Mouse (Mus musculus) lung, embryonic 16.5 days (tissue): ENCODE data around the gene Ndufaf2. TPM values are rescaled to one million over a fixed set of nuclear protein-coding genes. Genes with fewer than 3 reads are reported as not detected.
A peak's percentile ranks its signal among the peaks of the same experiment; 100 is the strongest.

Experiments used
- ATAC-seq: fragments of 200-750 bp; cut with Nextera tagmentation; 2 replicates; pipeline ENCODE4 v1.8.0; 2017; ENCODE audit warnings: low read depth, mild to moderate bottlenecking, moderate library complexity
- H3K27ac ChIP-seq: fragments of 300-500 bp; sonication (generic); 2 replicates; pipeline ENCODE4 v1.5.1; 2014; ENCODE audit warnings: mild to moderate bottlenecking, control low read depth, low read length
- H3K27me3 ChIP-seq: fragments of 300-500 bp; sonication (generic); 2 replicates; pipeline ENCODE4 v1.6.1; 2014; ENCODE audit warnings: low read depth, low read length, mixed read lengths; ENCODE audit not compliant: control insufficient read depth, insufficient read depth
- H3K36me3 ChIP-seq: fragments of 300-500 bp; sonication (generic); 2 replicates; pipeline ENCODE4 v1.6.1; 2014; ENCODE audit warnings: low read length; ENCODE audit not compliant: control insufficient read depth, insufficient read depth
- H3K4me1 ChIP-seq: fragments of 300-500 bp; sonication (generic); replicated peaks from 2 replicates; pipeline ENCODE4 v1.6.1; 2014; ENCODE audit warnings: low read length, mixed read lengths; ENCODE audit not compliant: control insufficient read depth, insufficient read depth
- H3K4me2 ChIP-seq: fragments of 300-500 bp; sonication (generic); 2 replicates; pipeline ENCODE4 v1.6.1; 2014; ENCODE audit warnings: low read depth, low read length, control low read depth
- H3K4me3 ChIP-seq: fragments of 300-500 bp; sonication (generic); 2 replicates; pipeline ENCODE4 v1.5.1; 2014; ENCODE audit warnings: mild to moderate bottlenecking, low read length, control low read depth
- H3K9ac ChIP-seq: fragments of 300-500 bp; sonication (generic); 2 replicates; pipeline ENCODE4 v1.6.1; 2014; ENCODE audit warnings: low read length, control low read depth
- H3K9me3 ChIP-seq: fragments of 300-500 bp; sonication (generic); 2 replicates; pipeline ENCODE4 v1.6.1; 2016; ENCODE audit warnings: low read length; ENCODE audit not compliant: control insufficient read depth
- WGBS: fragments of 180-500 bp; shearing (Covaris S2); extraction: QIAGEN DNeasy Blood & Tissue Kit; methylation state at CpG from one replicate; pipeline ENCODE4 v1.1.7; 2014; 5-methylcytosine and 5-hydroxymethylcytosine counted together
- polyA plus RNA-seq: library from polyadenylated mRNA; unstranded; fragments of >200 nt; fragmentation: Nextera tagmentation; extraction: Ambion mirVana; gene quantifications from 2 replicates; pipeline ENCODE4 v1.2.1, GENCODE M21; 2015

Gene Ndufaf2
- polyA plus RNA-seq, 1 experiment from 2014 or later, result 62.7 TPM

DNA sequence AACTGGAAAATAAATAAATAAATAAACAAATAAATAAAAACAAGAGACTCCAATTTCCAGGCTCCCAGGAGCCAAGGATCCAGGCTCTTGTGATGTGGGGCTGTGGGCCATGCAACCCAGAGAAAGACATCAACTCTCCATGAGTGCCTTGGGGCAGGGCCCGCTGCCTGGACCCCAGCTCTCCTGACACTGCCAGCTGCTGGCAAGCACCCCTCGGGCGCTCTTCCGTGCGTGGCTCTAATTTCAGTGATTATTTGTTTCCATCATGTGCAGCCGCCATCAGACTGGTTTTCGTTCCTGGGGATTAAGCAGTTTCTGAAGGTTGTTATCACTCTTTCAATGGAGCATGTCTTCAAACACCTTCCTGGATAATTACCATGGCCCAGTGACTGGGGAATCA, 186.6 kb downstream of the Ndufaf2 start:
- Histone ChIP-seq H3K36me3 (no peaks in the 10 kb centered on the region), H3K4me2 (no peak overlapping the region), H3K9me3 (no peaks in the 10 kb centered on the region), H3K4me3 (no peak overlapping the region), H3K4me1 (peaks cover 14% of the 10 kb centered on the region; the same call in 1 of the 2 replicates), H3K27ac (no peak overlapping the region), H3K9ac (no peak overlapping the region), H3K27me3 (no peaks in the 10 kb centered on the region)
- WGBS, result 71% methylated on average over 7 of the region's 7 CpGs
- no peak for ATAC-seq

DNA sequence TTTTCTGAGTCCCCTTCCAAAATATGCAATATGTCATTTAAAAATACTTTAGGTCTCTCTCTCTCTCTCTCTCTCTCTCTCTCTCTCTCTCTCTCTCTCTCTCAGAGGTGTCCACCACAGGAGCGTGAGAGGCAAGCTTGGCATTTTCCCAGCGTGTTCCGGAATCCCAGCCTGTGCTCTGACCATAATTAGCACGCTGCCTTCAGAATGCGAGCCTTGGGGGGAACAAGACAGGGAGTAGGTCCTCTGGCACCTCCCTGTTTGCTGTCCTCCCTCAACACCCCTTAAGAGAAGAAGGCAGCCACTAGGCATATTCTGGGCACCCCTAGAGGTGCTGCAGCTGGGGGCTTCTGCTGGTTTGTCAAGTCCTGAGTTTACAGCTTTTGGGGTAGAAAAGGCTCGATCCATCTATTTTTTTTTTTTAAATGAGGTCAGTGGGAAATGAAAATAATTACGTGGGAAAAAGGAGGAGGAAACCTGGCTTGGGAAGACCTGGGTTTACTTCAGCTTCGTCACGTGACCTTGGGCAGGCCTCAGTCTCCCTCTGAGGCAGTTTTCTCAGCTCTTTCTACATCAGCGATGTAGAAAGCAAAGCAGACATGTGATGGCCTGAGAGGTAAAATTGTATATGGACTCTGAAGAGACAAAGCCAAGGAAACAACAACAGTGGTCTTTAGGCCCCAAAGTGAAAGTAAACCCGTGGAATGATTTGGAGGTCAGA, 187.8 kb downstream of the Ndufaf2 start:
- Histone ChIP-seq H3K4me3 (no peak overlapping the region), H3K27ac (no peak overlapping the region), H3K4me1 (peaks cover 14% of the 10 kb centered on the region; the same call in 1 of the 2 replicates), H3K4me2 (peak overlapping the region; percentile 23), H3K9me3 (no peaks in the 10 kb centered on the region), H3K27me3 (no peaks in the 10 kb centered on the region), H3K9ac (no peak overlapping the region), H3K36me3 (no peaks in the 10 kb centered on the region)
- 57% methylated on average over 11 of the region's 11 CpGs for WGBS
- peak; percentile 67; the same call in 1 of the 2 replicates for ATAC-seq

DNA sequence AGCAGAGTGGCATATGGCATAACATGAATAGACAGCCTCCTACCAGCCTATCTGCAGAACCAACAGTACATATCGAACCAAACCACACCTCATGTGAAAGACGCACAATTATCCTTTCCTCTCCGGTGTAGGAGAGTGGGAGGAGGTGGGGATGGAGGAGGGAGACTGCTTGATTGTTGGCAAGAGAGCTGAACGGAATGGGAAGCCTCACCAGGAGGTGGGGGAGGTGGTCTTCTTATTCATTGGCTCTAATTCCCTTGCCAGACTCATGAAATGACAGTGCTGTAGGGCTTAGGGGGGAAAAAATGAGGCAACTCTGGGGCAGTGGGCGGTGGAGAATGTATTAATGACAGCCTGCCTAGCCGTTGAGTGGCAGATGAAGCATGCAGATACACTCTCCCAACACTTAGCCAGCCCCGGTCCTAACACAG, 188.4 kb downstream of the Ndufaf2 start:
- Histone ChIP-seq H3K9me3 (no peaks in the 10 kb centered on the region), H3K27ac (no peak overlapping the region), H3K9ac (no peak overlapping the region), H3K4me2 (peak overlapping the region; percentile 23), H3K36me3 (no peaks in the 10 kb centered on the region), H3K4me1 (peaks cover 14% of the 10 kb centered on the region; the same call in 1 of the 2 replicates), H3K4me3 (no peak overlapping the region), H3K27me3 (no peaks in the 10 kb centered on the region)
- ATAC-seq, result peak; percentile 59; the same call in 1 of the 2 replicates
- 19% methylated on average over 7 of the region's 7 CpGs for WGBS

DNA sequence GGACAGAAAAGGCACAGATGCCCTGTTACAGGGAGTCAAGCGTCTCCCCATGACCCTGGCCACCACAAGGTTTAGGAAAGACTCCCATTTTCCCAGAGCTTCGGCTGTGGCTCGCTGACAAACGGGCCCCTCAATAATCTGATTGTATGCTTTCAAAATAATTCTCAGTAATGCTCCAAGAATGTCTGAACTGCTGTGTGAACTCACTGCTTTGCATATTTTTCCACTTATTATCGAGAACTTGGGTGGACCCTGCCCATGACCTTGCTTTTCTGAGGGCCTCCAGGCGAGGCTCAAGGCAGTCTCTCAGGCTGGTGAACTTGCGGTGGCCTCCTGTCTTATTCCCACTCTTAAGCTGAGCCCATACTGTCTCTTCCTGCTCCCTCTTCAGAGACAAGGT, 193.8 kb downstream of the Ndufaf2 start:
- no peak overlapping the region for H3K4me2 ChIP-seq
- H3K4me3 ChIP-seq, result no peak overlapping the region
- WGBS, result 55% methylated on average over 7 of the region's 7 CpGs
- no peaks in the 10 kb centered on the region for H3K36me3 ChIP-seq
- H3K9ac ChIP-seq, result no peak overlapping the region
- peaks cover 24% of the 10 kb centered on the region for H3K4me1 ChIP-seq
- H3K27me3 ChIP-seq, result no peaks in the 10 kb centered on the region
- H3K27ac ChIP-seq, result no peak overlapping the region
- no peaks in the 10 kb centered on the region for H3K9me3 ChIP-seq
- no peak for ATAC-seq

DNA sequence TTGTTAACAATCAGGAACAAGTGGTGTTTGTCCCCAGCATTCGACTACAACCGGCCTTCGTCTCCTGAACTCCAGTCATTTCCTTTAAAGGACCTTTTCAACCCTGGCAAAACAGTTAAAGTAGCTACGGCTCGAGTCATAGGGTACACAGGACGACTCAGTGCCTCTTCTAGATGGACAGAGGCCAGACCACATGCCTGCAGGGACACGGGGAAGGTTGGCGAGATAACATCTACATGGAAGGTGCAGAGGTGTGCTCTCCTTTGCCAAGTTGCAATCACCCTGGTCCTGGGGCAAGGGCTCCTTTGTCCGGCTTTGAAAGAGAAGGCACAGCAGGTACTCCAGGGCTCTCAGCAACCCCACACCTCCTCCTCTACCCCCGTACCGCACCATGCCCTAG, 195.0 kb downstream of the Ndufaf2 start:
- 50% methylated on average over 11 of the region's 11 CpGs for WGBS
- no peak overlapping the region for H3K9ac ChIP-seq
- no peak overlapping the region for H3K4me3 ChIP-seq
- 0 out of 2 replicates have a peak, but pooled peaks have one; percentile 23 for ATAC-seq
- no peaks in the 10 kb centered on the region for H3K27me3 ChIP-seq
- no peak overlapping the region for H3K4me2 ChIP-seq
- H3K36me3 ChIP-seq, result no peaks in the 10 kb centered on the region
- peaks cover 24% of the 10 kb centered on the region for H3K4me1 ChIP-seq
- H3K9me3 ChIP-seq, result no peaks in the 10 kb centered on the region
- H3K27ac ChIP-seq, result peak overlapping the region; percentile 20; the same call in 1 of the 2 replicates

DNA sequence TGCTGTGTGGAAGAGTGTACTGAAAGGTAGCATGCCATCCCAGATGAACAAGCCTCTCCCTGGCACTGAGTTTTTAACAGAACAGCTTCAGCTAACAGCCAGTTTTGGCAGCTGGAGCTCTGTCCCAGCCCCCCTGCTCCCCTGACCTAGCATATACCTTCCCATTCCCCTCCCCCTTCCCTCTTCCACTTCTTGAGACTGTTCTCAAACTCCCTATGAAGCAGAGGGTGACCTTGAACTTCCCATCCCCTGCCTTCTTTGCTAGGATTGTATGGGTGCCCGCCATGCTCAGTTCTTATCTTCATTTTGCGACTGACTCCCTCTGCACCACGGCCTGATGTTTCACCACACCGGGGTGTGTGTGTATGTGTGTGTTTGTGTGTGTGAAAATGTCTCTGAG, 195.7 kb downstream of the Ndufaf2 start:
- Histone ChIP-seq H3K4me2 (no peak overlapping the region), H3K4me3 (no peak overlapping the region), H3K27me3 (no peaks in the 10 kb centered on the region), H3K27ac (peak overlapping the region; percentile 6; the same call in 1 of the 2 replicates), H3K9ac (no peak overlapping the region), H3K9me3 (no peaks in the 10 kb centered on the region), H3K4me1 (peaks cover 28% of the 10 kb centered on the region), H3K36me3 (no peaks in the 10 kb centered on the region)
- ATAC-seq, result no peak
- WGBS, result 49% methylated on average over 4 of the region's 4 CpGs

DNA sequence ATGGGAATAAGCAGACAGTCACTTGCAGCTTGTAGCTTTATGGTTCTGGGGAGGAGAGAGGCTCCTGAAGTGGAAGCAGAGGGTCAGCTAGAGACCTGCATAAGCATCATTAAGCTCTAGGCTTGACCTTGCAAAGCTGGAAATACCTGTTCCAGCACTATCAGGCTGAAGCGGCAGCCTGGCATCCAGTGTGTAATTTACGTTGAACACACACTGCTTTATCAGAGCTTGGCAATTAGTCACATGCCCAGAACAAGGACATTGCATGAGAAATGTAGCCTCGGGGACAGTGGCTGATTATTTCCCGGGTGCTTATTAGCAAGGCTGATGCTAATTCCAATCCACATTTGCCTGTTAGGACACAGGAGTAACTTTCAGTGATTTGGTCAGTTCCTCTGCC, 196.5 kb downstream of the Ndufaf2 start:
- H3K4me1 ChIP-seq, result peaks cover 28% of the 10 kb centered on the region
- no peaks in the 10 kb centered on the region for H3K36me3 ChIP-seq
- no peaks in the 10 kb centered on the region for H3K9me3 ChIP-seq
- H3K27ac ChIP-seq, result peak overlapping the region; percentile 25
- 49% methylated on average over 4 of the region's 4 CpGs for WGBS
- no peaks in the 10 kb centered on the region for H3K27me3 ChIP-seq
- no peak overlapping the region for H3K9ac ChIP-seq
- ATAC-seq, result peak; percentile 88
- no peak overlapping the region for H3K4me3 ChIP-seq
- H3K4me2 ChIP-seq, result peak overlapping the region; percentile 16; the same call in 1 of the 2 replicates

DNA sequence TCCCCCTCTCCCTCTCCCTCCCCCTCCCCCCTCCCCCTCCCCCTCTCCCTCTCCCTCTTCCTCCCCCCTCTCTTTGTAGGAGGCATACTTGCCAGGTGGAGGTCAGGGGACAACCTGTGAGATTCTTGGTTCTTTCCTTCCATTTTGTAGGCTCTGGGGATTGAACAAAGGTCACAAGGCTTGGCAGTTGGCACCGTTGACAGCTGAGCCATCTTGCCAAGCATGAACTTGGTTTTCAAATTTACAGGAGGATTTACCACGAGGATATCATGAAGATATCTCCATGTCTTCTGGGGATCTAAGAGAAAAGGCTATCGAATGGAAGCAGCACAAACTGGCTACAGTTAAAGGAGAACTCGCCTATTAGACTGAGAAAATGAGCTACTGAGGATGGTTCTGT, 196.9 kb downstream of the Ndufaf2 start:
- Histone ChIP-seq H3K4me3 (no peak overlapping the region), H3K36me3 (no peaks in the 10 kb centered on the region), H3K9ac (no peak overlapping the region), H3K4me2 (peak overlapping the region; percentile 16; the same call in 1 of the 2 replicates), H3K9me3 (no peaks in the 10 kb centered on the region), H3K27ac (0 out of 2 replicates have a peak overlapping the region, but pooled peaks have one; percentile 39), H3K4me1 (peaks cover 28% of the 10 kb centered on the region), H3K27me3 (no peaks in the 10 kb centered on the region)
- ATAC-seq, result no peak
- 57% methylated on average over 4 of the region's 4 CpGs for WGBS

DNA sequence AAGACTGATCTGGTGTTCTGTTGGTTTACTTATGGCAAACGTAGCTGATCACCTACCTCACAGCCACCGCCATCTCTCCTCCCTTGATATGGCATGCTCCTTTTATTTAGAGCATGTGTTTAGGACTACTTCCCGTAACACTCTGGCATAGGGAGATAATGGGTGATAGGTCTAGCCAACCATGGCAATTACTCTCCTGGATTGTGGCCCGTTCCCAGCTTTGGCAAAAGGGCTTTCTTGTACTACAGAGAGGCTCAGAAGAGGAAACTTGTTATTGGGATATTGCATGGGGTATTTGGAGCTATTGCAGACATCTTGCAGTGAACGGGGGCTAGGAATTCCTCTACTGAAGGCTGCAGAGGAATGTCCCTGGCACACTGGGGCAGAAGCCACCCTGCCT, 197.9 kb downstream of the Ndufaf2 start:
- H3K36me3 ChIP-seq, result no peaks in the 10 kb centered on the region
- H3K4me2 ChIP-seq, result no peak overlapping the region
- H3K27me3 ChIP-seq, result no peaks in the 10 kb centered on the region
- no peaks in the 10 kb centered on the region for H3K9me3 ChIP-seq
- no peak overlapping the region for H3K4me3 ChIP-seq
- H3K9ac ChIP-seq, result no peak overlapping the region
- ATAC-seq, result no peak
- peaks cover 28% of the 10 kb centered on the region for H3K4me1 ChIP-seq
- WGBS, result 87% methylated on average over 5 of the region's 5 CpGs
- H3K27ac ChIP-seq, result no peak overlapping the region
